Mouse (Mus musculus): Measurements from ENCODE around the gene Mdm2. TPM values are rescaled to one million over a fixed set of nuclear protein-coding genes. Genes with fewer than 3 reads are reported as not detected.

Mdm2 gene
- polyA plus RNA-seq, 1 experiment from 2014 or later: 47.7 TPM

DNA sequence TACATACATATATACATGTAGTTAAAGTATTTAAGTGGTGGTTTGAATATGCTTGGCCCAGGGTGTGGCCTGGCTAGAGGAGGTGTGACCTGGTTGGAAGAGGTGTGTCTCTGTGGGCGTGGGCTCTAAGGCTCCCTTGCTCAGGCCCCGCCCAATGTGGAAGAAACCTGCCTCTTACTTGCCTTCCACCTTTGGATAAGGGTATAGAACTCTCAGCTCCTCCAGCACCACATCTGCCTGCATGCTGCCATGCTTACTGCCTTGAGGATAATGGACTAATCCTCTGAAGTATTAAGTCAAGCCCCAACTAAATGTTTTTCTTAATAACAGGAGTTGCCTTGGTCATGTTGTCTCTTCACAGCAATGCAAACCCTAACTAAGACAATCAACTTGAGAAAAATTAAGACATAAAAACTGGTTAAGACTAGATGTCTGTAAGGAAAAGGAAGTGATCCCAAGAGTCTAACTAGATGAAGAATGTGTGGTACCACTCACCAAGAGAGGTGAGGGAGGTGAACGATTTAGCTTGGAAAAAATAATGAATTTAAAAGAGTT is 12.9 kb downstream of the Mdm2 start:
- no peak overlapping the region for H3K4me3 ChIP-seq

GRCm38 (mm10) chr10:117696827-117697560 is 13.6 kb downstream of the Mdm2 start:
- Histone ChIP-seq H3K27ac (no peak overlapping the region), H3K4me2 (no peak overlapping the region), H3K4me1 (no peaks in the 10 kb centered on the region), H3K27me3 (no peaks in the 10 kb centered on the region), H3K9ac (no peak overlapping the region), H3K36me3 (peaks cover 92% of the 10 kb centered on the region), H3K4me3 (no peak overlapping the region), H3K9me3 (no peaks in the 10 kb centered on the region)
- no peak for ATAC-seq (ENCODE audit: borderline replicate concordance, extremely low read depth, low FRiP score, low TSS enrichment)
- WGBS: 88% methylated on average over 6 of the region's 6 CpGs

More for the DNA sequence above, 12.9 kb downstream of the Mdm2 start:
- Histone ChIP-seq H3K36me3 (peaks cover 90% of the 10 kb centered on the region), H3K27me3 (no peaks in the 10 kb centered on the region), H3K27ac (no peak overlapping the region), H3K4me1 (no peaks in the 10 kb centered on the region), H3K4me2 (no peak overlapping the region), H3K9me3 (no peaks in the 10 kb centered on the region), H3K9ac (no peak overlapping the region)
- no peak for ATAC-seq (ENCODE audit: borderline replicate concordance, extremely low read depth, low FRiP score, low TSS enrichment)
- WGBS: 86% methylated on average over 3 of the region's 3 CpGs

DNA sequence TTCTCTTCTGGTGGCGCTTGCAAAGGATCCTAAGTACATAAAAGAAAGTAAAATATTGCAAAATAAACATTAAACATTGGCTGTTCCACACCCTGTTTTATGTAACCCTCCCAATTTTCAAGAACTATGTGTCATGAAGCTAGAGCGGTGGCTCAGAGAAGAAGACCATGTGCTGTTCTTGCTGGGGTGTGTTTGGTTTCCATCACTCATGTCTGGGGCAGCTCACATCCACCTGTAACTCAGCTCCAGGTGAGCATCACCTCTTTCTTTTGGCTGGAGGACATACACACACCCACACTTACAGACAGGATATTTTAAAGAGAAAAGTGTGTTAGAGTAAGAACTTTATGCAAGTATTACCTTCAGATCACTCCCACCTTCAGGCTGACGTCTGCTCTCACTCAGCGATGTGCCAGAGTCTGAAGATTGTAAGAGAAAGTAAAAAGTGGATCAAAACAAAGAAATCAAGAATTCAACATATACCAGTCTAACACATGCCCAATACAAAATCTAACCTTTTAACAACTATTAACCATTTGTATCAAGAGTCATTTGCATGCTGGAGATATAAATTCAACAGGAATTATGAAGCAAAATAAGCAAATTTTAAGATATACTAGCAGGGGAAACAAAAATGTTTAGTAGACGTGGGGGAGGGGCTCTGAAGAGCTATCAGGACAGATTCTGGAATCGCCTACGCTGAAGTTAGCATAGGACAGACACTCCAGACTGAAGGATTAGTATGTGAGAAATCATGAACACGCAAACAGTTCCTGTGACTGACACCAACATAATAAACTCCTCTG is 14.3 kb downstream of the Mdm2 start:
- WGBS: 83% methylated on average over 8 of the region's 8 CpGs
- no peak overlapping the region for H3K4me2 ChIP-seq
- ATAC-seq (ENCODE audit: borderline replicate concordance, extremely low read depth, low FRiP score, low TSS enrichment): no peak

GRCm38 (mm10) chr10:117695605-117696004 is 15.0 kb downstream of the Mdm2 start:
- H3K27me3 ChIP-seq: no peaks in the 10 kb centered on the region
- H3K4me1 ChIP-seq: no peaks in the 10 kb centered on the region
- no peak overlapping the region for H3K4me2 ChIP-seq
- H3K36me3 ChIP-seq: peaks cover 92% of the 10 kb centered on the region
- WGBS: 97% methylated on average over 4 of the region's 4 CpGs
- H3K9ac ChIP-seq: no peak overlapping the region
- ATAC-seq (ENCODE audit: borderline replicate concordance, extremely low read depth, low FRiP score, low TSS enrichment): no peak
- no peak overlapping the region for H3K27ac ChIP-seq
- no peaks in the 10 kb centered on the region for H3K9me3 ChIP-seq
- H3K4me3 ChIP-seq: no peak overlapping the region

More for the DNA sequence above, 14.3 kb downstream of the Mdm2 start:
- no peaks in the 10 kb centered on the region for H3K27me3 ChIP-seq
- no peaks in the 10 kb centered on the region for H3K4me1 ChIP-seq
- H3K9ac ChIP-seq: no peak overlapping the region
- no peak overlapping the region for H3K27ac ChIP-seq
- H3K9me3 ChIP-seq: no peaks in the 10 kb centered on the region
- no peak overlapping the region for H3K4me3 ChIP-seq
- H3K36me3 ChIP-seq: peaks cover 92% of the 10 kb centered on the region

DNA sequence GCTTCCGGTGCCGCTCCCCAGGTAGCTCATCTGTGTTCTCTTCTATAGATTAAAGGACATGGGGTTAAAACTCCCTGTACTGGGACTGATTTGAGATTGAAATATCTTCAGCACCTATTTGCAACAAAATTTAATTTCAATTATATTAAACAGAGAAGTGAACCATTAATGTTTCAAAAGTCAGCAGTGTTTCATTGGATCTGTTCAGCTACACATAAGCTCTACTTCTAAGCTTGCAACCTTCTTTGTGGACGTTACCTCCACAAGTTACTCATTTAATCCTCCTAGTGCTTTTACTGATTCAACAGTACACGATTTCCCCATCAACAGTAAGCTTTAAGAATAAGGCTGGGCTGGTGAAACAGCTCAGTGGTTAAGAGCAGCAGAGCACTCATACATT is 15.5 kb downstream of the Mdm2 start:
- no peak overlapping the region for H3K4me2 ChIP-seq
- H3K4me1 ChIP-seq: no peaks in the 10 kb centered on the region
- WGBS: 89% methylated on average over 4 of the region's 4 CpGs
- peaks cover 92% of the 10 kb centered on the region for H3K36me3 ChIP-seq
- ATAC-seq (ENCODE audit: borderline replicate concordance, extremely low read depth, low FRiP score, low TSS enrichment): no peak
- H3K27ac ChIP-seq: no peak overlapping the region
- no peak overlapping the region for H3K9ac ChIP-seq
- no peaks in the 10 kb centered on the region for H3K27me3 ChIP-seq
- H3K4me3 ChIP-seq: no peak overlapping the region
- no peaks in the 10 kb centered on the region for H3K9me3 ChIP-seq

- ATAC-seq (ENCODE audit: borderline replicate concordance, extremely low read depth, low FRiP score, low TSS enrichment): no peak
- WGBS: 95% methylated on average over 6 of the region's 6 CpGs
- H3K36me3 ChIP-seq: peaks cover 91% of the 10 kb centered on the region
These were observed 16.2 kb downstream of the Mdm2 start for GRCm38 (mm10) chr10:117694255-117694953.

GRCm38 (mm10) chr10:117692953-117693352 is 17.6 kb downstream of the Mdm2 start:
- no peaks in the 10 kb centered on the region for H3K4me1 ChIP-seq
- ATAC-seq (ENCODE audit: borderline replicate concordance, extremely low read depth, low FRiP score, low TSS enrichment): no peak
- no peak overlapping the region for H3K27ac ChIP-seq
- no peak overlapping the region for H3K4me3 ChIP-seq
- no peaks in the 10 kb centered on the region for H3K9me3 ChIP-seq
- peaks cover 91% of the 10 kb centered on the region for H3K36me3 ChIP-seq
- no peak overlapping the region for H3K9ac ChIP-seq
- 85% methylated on average over 5 of the region's 5 CpGs for WGBS
- no peaks in the 10 kb centered on the region for H3K27me3 ChIP-seq
- no peak overlapping the region for H3K4me2 ChIP-seq

More at GRCm38 (mm10) chr10:117694255-117694953, 16.2 kb downstream of the Mdm2 start:
- Histone ChIP-seq H3K4me1 (no peaks in the 10 kb centered on the region), H3K4me3 (no peak overlapping the region), H3K9me3 (no peaks in the 10 kb centered on the region), H3K9ac (no peak overlapping the region), H3K27me3 (no peaks in the 10 kb centered on the region), H3K4me2 (no peak overlapping the region), H3K27ac (no peak overlapping the region)

GRCm38 (mm10) chr10:117692173-117692572 is 18.4 kb downstream of the Mdm2 start:
- Histone ChIP-seq H3K27me3 (no peaks in the 10 kb centered on the region), H3K27ac (no peak overlapping the region), H3K4me2 (no peak overlapping the region), H3K4me3 (no peak overlapping the region), H3K4me1 (no peaks in the 10 kb centered on the region), H3K36me3 (peaks cover 87% of the 10 kb centered on the region), H3K9me3 (no peaks in the 10 kb centered on the region), H3K9ac (no peak overlapping the region)
- no peak for ATAC-seq (ENCODE audit: borderline replicate concordance, extremely low read depth, low FRiP score, low TSS enrichment)

GRCm38 (mm10) chr10:117691389-117691968 is 19.1 kb downstream of the Mdm2 start:
- Histone ChIP-seq H3K4me3 (no peak overlapping the region), H3K4me2 (no peak overlapping the region), H3K36me3 (peaks cover 80% of the 10 kb centered on the region), H3K27me3 (no peaks in the 10 kb centered on the region), H3K4me1 (no peaks in the 10 kb centered on the region), H3K9ac (no peak overlapping the region), H3K27ac (no peak overlapping the region), H3K9me3 (no peaks in the 10 kb centered on the region)
- WGBS: 91% methylated on average over 10 of the region's 10 CpGs
- ATAC-seq (ENCODE audit: borderline replicate concordance, extremely low read depth, low FRiP score, low TSS enrichment): no peak

DNA sequence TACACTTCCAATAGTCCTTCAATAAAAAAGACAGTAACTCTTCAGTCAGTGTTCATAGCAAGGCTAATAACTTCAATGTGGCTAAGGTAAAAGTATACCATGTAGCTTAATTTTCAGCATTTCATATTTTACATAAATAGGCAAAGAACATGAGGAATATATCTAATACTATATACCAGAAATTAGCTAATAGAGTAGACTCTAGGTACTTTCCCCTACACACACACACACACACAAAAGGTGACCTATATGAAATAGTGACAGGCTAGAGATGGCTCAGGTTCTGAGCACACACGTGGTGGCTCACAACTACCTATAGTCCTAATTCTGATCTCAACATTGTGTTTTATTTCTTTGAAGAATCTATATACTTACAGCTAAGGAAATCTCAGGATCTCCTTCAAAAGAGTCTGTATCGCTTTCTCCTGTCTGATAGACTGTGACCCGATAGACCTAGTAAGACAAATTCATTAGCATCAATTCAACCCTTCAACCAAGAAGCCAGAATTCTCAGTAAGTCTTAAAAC is 19.7 kb downstream of the Mdm2 start:
- no peak overlapping the region for H3K4me2 ChIP-seq
- 94% methylated on average over 3 of the region's 3 CpGs for WGBS
- H3K27ac ChIP-seq: no peak overlapping the region
- ATAC-seq (ENCODE audit: borderline replicate concordance, extremely low read depth, low FRiP score, low TSS enrichment): no peak
- no peaks in the 10 kb centered on the region for H3K4me1 ChIP-seq
- no peaks in the 10 kb centered on the region for H3K27me3 ChIP-seq
- no peak overlapping the region for H3K9ac ChIP-seq
- H3K36me3 ChIP-seq: peaks cover 74% of the 10 kb centered on the region
- no peak overlapping the region for H3K4me3 ChIP-seq
- no peaks in the 10 kb centered on the region for H3K9me3 ChIP-seq

DNA sequence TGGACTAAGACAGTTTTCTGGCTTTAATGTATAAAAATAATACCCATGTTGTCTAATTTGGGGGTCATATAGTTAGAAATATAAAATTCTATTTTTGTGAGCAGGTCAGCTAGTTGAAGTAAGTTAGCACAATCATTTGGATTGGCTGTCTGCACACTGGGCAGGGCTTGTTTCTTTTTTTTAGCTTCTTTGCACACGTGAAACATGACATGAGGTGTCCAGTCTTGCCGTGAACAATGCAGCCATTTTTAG is 20.5 kb downstream of the Mdm2 start:
- H3K4me2 ChIP-seq: no peak overlapping the region
- H3K27me3 ChIP-seq: no peaks in the 10 kb centered on the region
- 73% methylated on average over 2 of the region's 2 CpGs for WGBS
- no peaks in the 10 kb centered on the region for H3K4me1 ChIP-seq
- H3K27ac ChIP-seq: no peak overlapping the region
- no peaks in the 10 kb centered on the region for H3K9me3 ChIP-seq
- H3K9ac ChIP-seq: no peak overlapping the region
- peaks cover 65% of the 10 kb centered on the region for H3K36me3 ChIP-seq
- H3K4me3 ChIP-seq: no peak overlapping the region
- no peak for ATAC-seq (ENCODE audit: borderline replicate concordance, extremely low read depth, low FRiP score, low TSS enrichment)
